Mouse (Mus musculus): ENCODE data around the gene Wdr60. TPM values are rescaled to one million over a fixed set of nuclear protein-coding genes. Genes with fewer than 3 reads are reported as not detected.

Wdr60 gene
- polyA plus RNA-seq, 1 experiment from 2014 or later: 18.1 TPM

GRCm38 (mm10) chr12:116194641-116195040 is 68.2 kb downstream of the Wdr60 start:
- Histone ChIP-seq H3K27ac (ENCODE audit: low read depth, low read length) (no peak overlapping the region), H3K27me3 (ENCODE audit: control insufficient read depth, insufficient read depth, low read length) (no peaks in the 10 kb centered on the region), H3K4me2 (ENCODE audit: low read depth, low read length, severe bottlenecking) (no peak overlapping the region)

GRCm38 (mm10) chr12:116193952-116194351 is 68.9 kb downstream of the Wdr60 start:
- ATAC-seq (replicated peaks; ENCODE audit: low FRiP score) (peak; percentile 60; the same call in 1 of the 2 replicates), DNase-seq (ENCODE audit: low spot score) (no peak)
- Histone ChIP-seq H3K4me1 (replicated peaks; ENCODE audit: control insufficient read depth, insufficient read depth, low read length) (no peaks in the 10 kb centered on the region), H3K4me3 (ENCODE audit: low read depth, low read length) (no peak overlapping the region), H3K27ac (ENCODE audit: low read depth, low read length) (no peak overlapping the region), H3K9ac (ENCODE audit: low read length) (no peak overlapping the region), H3K9me3 (ENCODE audit: control insufficient read depth, low read length) (no peaks in the 10 kb centered on the region), H3K36me3 (ENCODE audit: control insufficient read depth, insufficient read depth, low read length) (no peaks in the 10 kb centered on the region), H3K4me2 (ENCODE audit: low read depth, low read length, severe bottlenecking) (no peak overlapping the region), H3K27me3 (ENCODE audit: control insufficient read depth, insufficient read depth, low read length) (no peaks in the 10 kb centered on the region)
- WGBS: 41% methylated on average over 6 of the region's 6 CpGs

More at GRCm38 (mm10) chr12:116194641-116195040, 68.2 kb downstream of the Wdr60 start:
- Histone ChIP-seq H3K36me3 (ENCODE audit: control insufficient read depth, insufficient read depth, low read length) (no peaks in the 10 kb centered on the region), H3K4me1 (replicated peaks; ENCODE audit: control insufficient read depth, insufficient read depth, low read length) (no peaks in the 10 kb centered on the region), H3K9me3 (ENCODE audit: control insufficient read depth, low read length) (no peaks in the 10 kb centered on the region), H3K4me3 (ENCODE audit: low read depth, low read length) (no peak overlapping the region), H3K9ac (ENCODE audit: low read length) (no peak overlapping the region)
- no peak for DNase-seq (ENCODE audit: low spot score)
- ATAC-seq (replicated peaks; ENCODE audit: low FRiP score): no peak

- Histone ChIP-seq H3K4me1 (replicated peaks; ENCODE audit: control insufficient read depth, insufficient read depth, low read length) (no peaks in the 10 kb centered on the region), H3K4me3 (ENCODE audit: low read depth, low read length) (no peak overlapping the region), H3K27ac (ENCODE audit: low read depth, low read length) (no peak overlapping the region), H3K9me3 (ENCODE audit: control insufficient read depth, low read length) (no peaks in the 10 kb centered on the region), H3K36me3 (ENCODE audit: control insufficient read depth, insufficient read depth, low read length) (no peaks in the 10 kb centered on the region), H3K4me2 (ENCODE audit: low read depth, low read length, severe bottlenecking) (no peak overlapping the region), H3K27me3 (ENCODE audit: control insufficient read depth, insufficient read depth, low read length) (no peaks in the 10 kb centered on the region), H3K9ac (ENCODE audit: low read length) (no peak overlapping the region)
- ATAC-seq (replicated peaks; ENCODE audit: low FRiP score) (no peak), DNase-seq (ENCODE audit: low spot score) (no peak)
- WGBS: 82% methylated on average over 6 of the region's 6 CpGs
Measured at GRCm38 (mm10) chr12:116183212-116183935, 79.4 kb downstream of the Wdr60 start.

- H3K4me3 ChIP-seq (ENCODE audit: low read depth, low read length): no peak overlapping the region
- no peaks in the 10 kb centered on the region for H3K9me3 ChIP-seq (ENCODE audit: control insufficient read depth, low read length)
- no peak overlapping the region for H3K27ac ChIP-seq (ENCODE audit: low read depth, low read length)
- no peaks in the 10 kb centered on the region for H3K4me1 ChIP-seq (replicated peaks; ENCODE audit: control insufficient read depth, insufficient read depth, low read length)
- no peaks in the 10 kb centered on the region for H3K27me3 ChIP-seq (ENCODE audit: control insufficient read depth, insufficient read depth, low read length)
- no peak overlapping the region for H3K9ac ChIP-seq (ENCODE audit: low read length)
- DNase-seq (ENCODE audit: low spot score): no peak
- no peaks in the 10 kb centered on the region for H3K36me3 ChIP-seq (ENCODE audit: control insufficient read depth, insufficient read depth, low read length)
- H3K4me2 ChIP-seq (ENCODE audit: low read depth, low read length, severe bottlenecking): no peak overlapping the region
- ATAC-seq (replicated peaks; ENCODE audit: low FRiP score): no peak
Measured at GRCm38 (mm10) chr12:116182376-116182775, 80.4 kb downstream of the Wdr60 start.

- ATAC-seq (replicated peaks; ENCODE audit: low FRiP score): no peak
- no peak for DNase-seq (ENCODE audit: low spot score)
- H3K4me1 ChIP-seq (replicated peaks; ENCODE audit: control insufficient read depth, insufficient read depth, low read length): no peaks in the 10 kb centered on the region
- no peak overlapping the region for H3K4me2 ChIP-seq (ENCODE audit: low read depth, low read length, severe bottlenecking)
- no peaks in the 10 kb centered on the region for H3K27me3 ChIP-seq (ENCODE audit: control insufficient read depth, insufficient read depth, low read length)
- H3K9ac ChIP-seq (ENCODE audit: low read length): no peak overlapping the region
- H3K4me3 ChIP-seq (ENCODE audit: low read depth, low read length): no peak overlapping the region
- H3K27ac ChIP-seq (ENCODE audit: low read depth, low read length): no peak overlapping the region
- no peaks in the 10 kb centered on the region for H3K9me3 ChIP-seq (ENCODE audit: control insufficient read depth, low read length)
- WGBS: 78% methylated on average over 4 of the region's 4 CpGs
- no peaks in the 10 kb centered on the region for H3K36me3 ChIP-seq (ENCODE audit: control insufficient read depth, insufficient read depth, low read length)
Measured at GRCm38 (mm10) chr12:116181436-116182050, 81.3 kb downstream of the Wdr60 start.

GRCm38 (mm10) chr12:116176930-116177329 is 85.9 kb downstream of the Wdr60 start:
- H3K27ac ChIP-seq (ENCODE audit: low read depth, low read length): no peak overlapping the region
- WGBS: 87% methylated on average over 3 of the region's 3 CpGs
- ATAC-seq (replicated peaks; ENCODE audit: low FRiP score) (no peak), DNase-seq (ENCODE audit: low spot score) (no peak)
- H3K27me3 ChIP-seq (ENCODE audit: control insufficient read depth, insufficient read depth, low read length): no peaks in the 10 kb centered on the region
- no peak overlapping the region for H3K9ac ChIP-seq (ENCODE audit: low read length)
- no peaks in the 10 kb centered on the region for H3K9me3 ChIP-seq (ENCODE audit: control insufficient read depth, low read length)
- no peak overlapping the region for H3K4me2 ChIP-seq (ENCODE audit: low read depth, low read length, severe bottlenecking)
- no peaks in the 10 kb centered on the region for H3K36me3 ChIP-seq (ENCODE audit: control insufficient read depth, insufficient read depth, low read length)
- no peak overlapping the region for H3K4me3 ChIP-seq (ENCODE audit: low read depth, low read length)
- H3K4me1 ChIP-seq (replicated peaks; ENCODE audit: control insufficient read depth, insufficient read depth, low read length): no peaks in the 10 kb centered on the region

GRCm38 (mm10) chr12:116169666-116170065 is 93.2 kb downstream of the Wdr60 start:
- Histone ChIP-seq H3K9me3 (ENCODE audit: control insufficient read depth, low read length) (no peaks in the 10 kb centered on the region), H3K4me3 (ENCODE audit: low read depth, low read length) (no peak overlapping the region), H3K4me2 (ENCODE audit: low read depth, low read length, severe bottlenecking) (no peak overlapping the region), H3K4me1 (replicated peaks; ENCODE audit: control insufficient read depth, insufficient read depth, low read length) (no peaks in the 10 kb centered on the region), H3K27me3 (ENCODE audit: control insufficient read depth, insufficient read depth, low read length) (no peaks in the 10 kb centered on the region), H3K36me3 (ENCODE audit: control insufficient read depth, insufficient read depth, low read length) (no peaks in the 10 kb centered on the region), H3K9ac (ENCODE audit: low read length) (no peak overlapping the region), H3K27ac (ENCODE audit: low read depth, low read length) (no peak overlapping the region)
- 88% methylated on average over 5 of the region's 5 CpGs for WGBS
- ATAC-seq (replicated peaks; ENCODE audit: low FRiP score): no peak
- no peak for DNase-seq (ENCODE audit: low spot score)

- ATAC-seq (replicated peaks; ENCODE audit: low FRiP score): no peak
- Histone ChIP-seq H3K36me3 (ENCODE audit: control insufficient read depth, insufficient read depth, low read length) (no peaks in the 10 kb centered on the region), H3K27ac (ENCODE audit: low read depth, low read length) (no peak overlapping the region)
Measured at GRCm38 (mm10) chr12:116165368-116165767, 97.5 kb downstream of the Wdr60 start.

GRCm38 (mm10) chr12:116159695-116160094 is 103.1 kb downstream of the Wdr60 start:
- ATAC-seq (replicated peaks; ENCODE audit: low FRiP score) (no peak), DNase-seq (ENCODE audit: low spot score) (no peak)
- Histone ChIP-seq H3K9ac (ENCODE audit: low read length) (no peak overlapping the region), H3K4me3 (ENCODE audit: low read depth, low read length) (no peak overlapping the region), H3K4me1 (replicated peaks; ENCODE audit: control insufficient read depth, insufficient read depth, low read length) (no peaks in the 10 kb centered on the region), H3K27me3 (ENCODE audit: control insufficient read depth, insufficient read depth, low read length) (no peaks in the 10 kb centered on the region), H3K9me3 (ENCODE audit: control insufficient read depth, low read length) (no peaks in the 10 kb centered on the region), H3K27ac (ENCODE audit: low read depth, low read length) (no peak overlapping the region), H3K36me3 (ENCODE audit: control insufficient read depth, insufficient read depth, low read length) (no peaks in the 10 kb centered on the region), H3K4me2 (ENCODE audit: low read depth, low read length, severe bottlenecking) (no peak overlapping the region)
- 93% methylated on average over 2 of the region's 2 CpGs for WGBS

More at GRCm38 (mm10) chr12:116165368-116165767, 97.5 kb downstream of the Wdr60 start:
- no peaks in the 10 kb centered on the region for H3K4me1 ChIP-seq (replicated peaks; ENCODE audit: control insufficient read depth, insufficient read depth, low read length)
- no peak overlapping the region for H3K9ac ChIP-seq (ENCODE audit: low read length)
- no peak overlapping the region for H3K4me3 ChIP-seq (ENCODE audit: low read depth, low read length)
- H3K9me3 ChIP-seq (ENCODE audit: control insufficient read depth, low read length): no peaks in the 10 kb centered on the region
- no peak overlapping the region for H3K4me2 ChIP-seq (ENCODE audit: low read depth, low read length, severe bottlenecking)
- no peaks in the 10 kb centered on the region for H3K27me3 ChIP-seq (ENCODE audit: control insufficient read depth, insufficient read depth, low read length)
- DNase-seq (ENCODE audit: low spot score): no peak
